Mouse (Mus musculus) cortical plate, adult 2 months (tissue): ENCODE measurements at regions not wholly inside any gene's neighbourhood (a gene's known extent, or its start where the extent isn't known, plus 50 kb on each side); places are given as distances from the start of the nearest gene placed in this dataset.

Source experiments
- CTCF ChIP-seq: fragments of 200-500 bp; IDR thresholded peaks from 2 replicates; pipeline ENCODE4 v1.5.1; 2011; ENCODE audit warnings: mild to moderate bottlenecking, control low read depth, low read length; ENCODE audit not compliant: insufficient read depth; ENCODE audit errors: extremely low read depth
- POLR2A ChIP-seq: fragments of 200-500 bp; IDR thresholded peaks from 2 replicates; pipeline ENCODE4 v1.6.1; 2011; ENCODE audit warnings: mild to moderate bottlenecking, low read length, control low read depth; ENCODE audit not compliant: insufficient read depth; ENCODE audit errors: extremely low read depth

DNA sequence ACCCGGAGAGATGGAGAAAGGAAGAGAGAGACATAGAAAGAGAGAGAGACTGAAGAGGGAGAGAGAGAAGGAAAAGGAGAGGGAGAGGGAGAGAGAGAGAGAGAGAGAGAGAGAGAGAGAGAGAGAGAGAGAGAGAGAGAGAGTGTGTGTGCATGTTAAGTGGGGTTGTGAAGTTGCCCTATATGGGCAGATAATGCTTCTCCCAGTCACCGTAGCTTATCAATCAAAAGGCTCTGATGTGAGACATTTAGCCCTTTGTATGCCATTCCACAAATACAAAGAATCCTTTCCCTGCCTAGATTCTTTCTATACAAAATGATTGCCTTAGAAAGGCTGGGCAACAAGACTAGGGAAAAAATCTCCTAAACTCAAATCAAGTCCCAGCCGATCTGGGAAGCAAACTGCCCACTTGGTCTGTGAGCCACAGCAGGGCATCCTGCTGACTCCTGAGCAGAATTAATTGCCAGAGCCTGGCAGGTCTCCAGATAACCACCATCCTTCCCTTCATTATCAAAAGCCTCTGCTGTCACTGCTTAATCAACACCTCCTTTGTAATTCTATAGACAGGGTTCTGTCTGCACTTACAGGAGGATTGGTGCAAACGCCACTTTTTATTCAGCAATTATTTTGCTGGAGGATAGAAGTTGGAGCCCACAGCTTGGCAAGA, 196.3 kb downstream of the Cbln4 start:
- TF ChIP-seq CTCF = no peak
- TF ChIP-seq POLR2A = no peak
